Mouse (Mus musculus) forebrain, postnatal 0 days (tissue): Measurements from ENCODE around the gene Ugt1a1. TPM values are rescaled to one million over a fixed set of nuclear protein-coding genes. Genes with fewer than 3 reads are reported as not detected.
A peak's percentile ranks its signal among the peaks of the same experiment; 100 is the strongest.

Experiments
- ATAC-seq: fragments of 200-750 bp; cut with Nextera tagmentation; 2 replicates; pipeline ENCODE4 v1.8.0; 2017; ENCODE audit warnings: mild to moderate bottlenecking, moderate library complexity
- DNase-seq: peaks from one replicate; pipeline ENCODE4 v3.0.0-alpha.2; 2015
- H3K27ac ChIP-seq: fragments of 300-500 bp; sonication (generic); 2 replicates; pipeline ENCODE4 v1.5.1; 2014; ENCODE audit warnings: low read depth, mild to moderate bottlenecking, antibody characterized with exemption, low read length, moderate library complexity, mixed read lengths
- H3K27me3 ChIP-seq: fragments of 300-500 bp; sonication (generic); 2 replicates; pipeline ENCODE4 v1.6.1; 2014; ENCODE audit warnings: mild to moderate bottlenecking, low read length, mixed read lengths; ENCODE audit not compliant: insufficient read depth
- H3K36me3 ChIP-seq: fragments of 300-500 bp; sonication (generic); 2 replicates; pipeline ENCODE4 v1.6.1; 2014; ENCODE audit warnings: mild to moderate bottlenecking, moderate library complexity; ENCODE audit not compliant: insufficient read depth
- H3K4me1 ChIP-seq: fragments of 300-500 bp; sonication (generic); 2 replicates; pipeline ENCODE4 v1.6.1; 2014; ENCODE audit warnings: antibody characterized with exemption; ENCODE audit not compliant: insufficient read depth
- H3K4me2 ChIP-seq: fragments of 300-500 bp; sonication (generic); 2 replicates; pipeline ENCODE4 v1.6.1; 2014; ENCODE audit warnings: low read depth, mild to moderate bottlenecking, moderate library complexity
- H3K4me3 ChIP-seq: fragments of 300-500 bp; sonication (generic); 2 replicates; pipeline ENCODE4 v1.5.1; 2014; ENCODE audit warnings: low read depth, low read length, mixed read lengths
- H3K9ac ChIP-seq: fragments of 300-500 bp; sonication (generic); 2 replicates; pipeline ENCODE4 v1.6.1; 2014; ENCODE audit warnings: mild to moderate bottlenecking
- H3K9me3 ChIP-seq: fragments of 300-500 bp; sonication (generic); 2 replicates; pipeline ENCODE4 v1.6.1; 2016; ENCODE audit warnings: low read length
- CTCF ChIP-seq: sonication (generic); IDR thresholded peaks from 2 replicates; pipeline ENCODE4 v1.5.1; 2016; ENCODE audit warnings: antibody characterized with exemption, control low read depth, low read depth
- WGBS: fragments of 180-500 bp; shearing (Covaris S2); extraction: QIAGEN DNeasy Blood & Tissue Kit; methylation state at CpG from one replicate; pipeline ENCODE4 v1.1.7; 2014; 5-methylcytosine and 5-hydroxymethylcytosine counted together
- polyA plus RNA-seq: library from polyadenylated mRNA; unstranded; fragments of >200 nt; fragmentation: Nextera tagmentation; extraction: Ambion mirVana; gene quantifications from 2 replicates; pipeline ENCODE4 v1.2.1, GENCODE M21; 2015
- total RNA-seq: library from RNA; depleted of rRNA; stranded (reverse); fragments of >200 nt; gene quantifications from 2 replicates; pipeline ENCODE4 v1.2.3, GENCODE M21; 2014

Ugt1a1 gene
- total and polyA plus RNA-seq, 2 experiments from 2014 or later, result 0.14 TPM; not detected in 1

DNA sequence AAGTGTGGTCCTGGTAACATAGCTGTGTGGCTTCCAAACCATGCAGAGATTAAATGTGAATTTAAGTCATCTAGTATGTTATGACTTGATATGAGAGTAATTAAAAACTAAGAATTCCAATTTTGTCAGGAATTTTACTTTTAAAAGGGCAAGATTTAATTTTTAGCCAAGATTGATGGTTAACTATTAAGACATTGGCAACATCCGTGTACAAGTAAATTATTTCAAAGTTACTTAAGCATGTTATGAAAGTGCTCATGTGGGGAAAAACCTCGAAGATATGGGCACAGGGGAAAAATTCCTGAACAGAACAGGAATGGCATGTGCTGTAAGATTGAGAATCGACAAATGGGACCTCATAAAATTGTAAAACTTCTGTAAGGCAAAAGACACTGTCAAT is 14.3 kb upstream of the Ugt1a1 start:
- H3K4me3 ChIP-seq, result no peak overlapping the region
- no peaks in the 10 kb centered on the region for H3K36me3 ChIP-seq
- H3K27me3 ChIP-seq, result no peaks in the 10 kb centered on the region
- no peak overlapping the region for H3K4me2 ChIP-seq
- 79% methylated on average over 3 of the region's 3 CpGs for WGBS
- TF ChIP-seq CTCF, result no peak
- no peak overlapping the region for H3K9ac ChIP-seq
- H3K4me1 ChIP-seq, result no peaks in the 10 kb centered on the region
- no peak overlapping the region for H3K27ac ChIP-seq
- ATAC-seq (no peak), DNase-seq (no peak)
- no peaks in the 10 kb centered on the region for H3K9me3 ChIP-seq

DNA sequence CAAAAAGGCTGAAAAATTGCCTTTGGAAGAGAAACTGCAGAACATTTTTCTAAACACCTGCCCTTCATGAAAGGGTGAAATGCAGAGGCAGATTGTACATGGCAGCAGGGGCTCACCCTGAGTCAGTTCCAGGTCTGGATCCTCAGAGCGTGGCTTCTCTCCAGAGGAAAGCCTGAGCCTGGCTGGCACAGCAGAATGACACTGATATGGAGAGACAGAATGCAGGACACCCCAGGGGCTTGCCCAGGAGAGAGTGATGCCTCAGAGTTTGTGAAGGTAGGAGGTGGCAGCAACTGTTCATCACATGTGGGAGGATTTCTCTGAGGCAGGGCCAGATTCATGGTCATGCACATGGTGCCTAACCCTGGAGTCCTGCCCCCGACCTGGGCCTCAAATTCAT is 11.8 kb upstream of the Ugt1a1 start:
- H3K36me3 ChIP-seq, result no peaks in the 10 kb centered on the region
- no peak overlapping the region for H3K4me2 ChIP-seq
- ATAC-seq (no peak), DNase-seq (no peak)
- no peak overlapping the region for H3K4me3 ChIP-seq
- H3K4me1 ChIP-seq, result 0 out of 2 replicates have a peak, but pooled peaks cover under 1% of the 10 kb centered on the region
- no peak for TF ChIP-seq CTCF
- 0 out of 2 replicates have a peak, but pooled peaks cover 3% of the 10 kb centered on the region for H3K9me3 ChIP-seq
- no peak overlapping the region for H3K9ac ChIP-seq
- 78% methylated on average over 2 of the region's 2 CpGs for WGBS
- H3K27ac ChIP-seq, result no peak overlapping the region
- no peaks in the 10 kb centered on the region for H3K27me3 ChIP-seq

DNA sequence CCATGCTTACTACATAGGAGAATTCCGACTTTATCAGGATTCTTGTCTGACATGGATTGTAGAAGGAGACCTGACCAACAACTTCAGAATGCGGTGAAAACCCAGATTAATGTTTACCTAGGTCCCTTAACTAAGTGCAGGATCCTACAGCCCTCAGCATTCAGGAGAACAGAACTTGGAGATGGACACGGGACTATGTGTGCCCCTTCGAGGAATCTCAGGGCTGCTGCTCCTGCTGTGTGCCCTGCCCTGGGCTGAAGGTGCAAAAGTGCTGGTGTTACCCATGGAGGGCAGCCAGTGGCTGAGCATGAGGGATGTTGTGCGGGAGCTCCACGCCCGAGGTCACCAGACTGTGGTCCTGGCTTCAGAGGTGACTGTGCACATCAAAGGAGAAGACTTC is 11.3 kb upstream of the Ugt1a1 start, which contains the start of gene Ugt1a2:
Gene Ugt1a2, plus strand, starts transcription at position 146 of the 400 bp plus-strand sequence.
- Histone ChIP-seq H3K27ac (no peak within 1 kb of the TSS), H3K36me3 (no peaks in the 10 kb centered on the region), H3K4me1 (0 out of 2 replicates have a peak, but pooled peaks cover 4% of the 10 kb centered on the region), H3K9me3 (0 out of 2 replicates have a peak, but pooled peaks cover 3% of the 10 kb centered on the region), H3K4me3 (no peak within 1 kb of the TSS), H3K4me2 (no peak within 1 kb of the TSS), H3K9ac (no peak within 1 kb of the TSS), H3K27me3 (no peaks in the 10 kb centered on the region)
- DNase-seq (no peak), ATAC-seq (no peak)
- WGBS, result 84% methylated on average over 7 of the region's 7 CpGs
- no peak for TF ChIP-seq CTCF

DNA sequence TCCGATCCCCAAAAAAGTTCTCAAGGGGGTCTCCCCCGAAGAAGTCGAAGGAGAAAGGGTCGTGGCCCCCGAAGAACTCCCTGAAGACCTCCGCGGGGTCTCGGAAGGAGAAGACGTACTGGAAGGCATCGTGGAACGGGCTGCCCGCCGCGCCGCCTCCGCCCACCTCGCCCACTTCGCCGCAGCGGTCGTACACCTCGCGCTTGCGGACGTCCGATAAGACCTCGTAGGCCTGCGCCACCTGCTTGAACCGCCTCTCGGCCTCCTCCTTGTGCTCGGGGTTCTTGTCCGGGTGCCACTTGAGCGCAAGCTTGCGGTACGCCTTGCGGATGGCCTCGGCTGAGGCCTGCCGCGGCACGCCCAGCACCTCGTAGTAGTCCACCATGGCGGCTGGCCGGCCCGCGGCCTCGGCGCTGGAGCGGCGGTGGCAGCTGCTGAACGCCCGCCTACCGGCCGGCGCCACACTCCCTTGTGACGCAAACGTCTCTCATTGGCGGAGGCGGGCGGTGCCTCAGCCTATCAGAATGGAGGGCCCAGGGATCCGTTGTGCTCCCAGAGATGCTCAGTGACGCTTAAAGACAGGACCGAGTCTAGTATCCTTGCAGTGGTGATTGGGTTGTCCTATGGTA is 6.4 kb upstream of the Ugt1a1 start, which contains the start of gene Dnajb3:
Gene Dnajb3, minus strand, starts transcription at position 489 of the 629 bp plus-strand sequence.
- peak; percentile 92 for DNase-seq
- ATAC-seq, result peak; percentile 100
- H3K4me1 ChIP-seq, result 0 out of 2 replicates have a peak, but pooled peaks cover 8% of the 10 kb centered on the region
- H3K27me3 ChIP-seq, result no peaks in the 10 kb centered on the region
- peak within 1 kb of the TSS; percentile 46 for H3K4me3 ChIP-seq
- TF ChIP-seq CTCF, result no peak; the same call in 1 of the 2 replicates
- peak within 1 kb of the TSS; percentile 57 for H3K9ac ChIP-seq
- H3K4me2 ChIP-seq, result peak within 1 kb of the TSS; percentile 82
- H3K9me3 ChIP-seq, result 0 out of 2 replicates have a peak, but pooled peaks cover 3% of the 10 kb centered on the region
- H3K27ac ChIP-seq, result 0 out of 2 replicates have a peak within 1 kb of the TSS, but pooled peaks have one; percentile 57
- 7% methylated on average over 62 of the region's 62 CpGs for WGBS
- H3K36me3 ChIP-seq, result no peaks in the 10 kb centered on the region

DNA sequence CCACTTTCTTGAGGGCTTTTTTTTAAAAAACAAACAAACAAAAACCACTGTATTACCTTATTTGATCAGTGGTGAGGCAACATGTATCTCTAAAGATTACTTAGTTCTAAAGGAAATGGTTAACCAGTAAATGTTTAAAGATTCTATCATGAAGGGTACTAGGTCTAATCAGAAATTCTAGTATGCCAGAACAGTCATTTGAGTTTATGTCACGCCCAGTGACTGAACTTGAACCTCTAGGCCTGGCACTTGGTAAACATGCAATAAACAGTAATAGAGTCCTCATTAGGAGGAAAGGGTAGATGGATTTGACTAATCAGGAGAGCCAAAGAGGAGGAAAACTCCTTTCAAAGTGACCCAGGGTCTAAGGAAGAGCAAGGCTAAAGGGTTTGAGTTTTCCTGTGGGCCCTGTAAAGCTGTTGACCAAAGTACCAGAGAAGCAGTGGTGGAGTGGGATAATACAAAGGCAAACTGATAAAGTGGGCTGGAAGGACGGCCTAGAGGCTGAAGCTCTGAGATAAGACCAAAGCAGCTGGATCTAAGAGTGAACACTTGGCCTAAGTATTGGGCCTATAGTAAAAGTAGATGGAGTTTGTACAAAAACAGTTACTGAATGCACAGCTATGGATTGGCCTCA is 4.8 kb upstream of the Ugt1a1 start:
- WGBS, result 83% methylated on average over 2 of the region's 2 CpGs
- Histone ChIP-seq H3K36me3 (no peaks in the 10 kb centered on the region), H3K27me3 (no peaks in the 10 kb centered on the region), H3K27ac (no peak overlapping the region), H3K9me3 (peaks cover 11% of the 10 kb centered on the region), H3K4me3 (no peak overlapping the region), H3K4me2 (no peak overlapping the region), H3K4me1 (0 out of 2 replicates have a peak, but pooled peaks cover 8% of the 10 kb centered on the region), H3K9ac (no peak overlapping the region)
- ATAC-seq, result no peak
- TF ChIP-seq CTCF, result no peak
- no peak for DNase-seq

DNA sequence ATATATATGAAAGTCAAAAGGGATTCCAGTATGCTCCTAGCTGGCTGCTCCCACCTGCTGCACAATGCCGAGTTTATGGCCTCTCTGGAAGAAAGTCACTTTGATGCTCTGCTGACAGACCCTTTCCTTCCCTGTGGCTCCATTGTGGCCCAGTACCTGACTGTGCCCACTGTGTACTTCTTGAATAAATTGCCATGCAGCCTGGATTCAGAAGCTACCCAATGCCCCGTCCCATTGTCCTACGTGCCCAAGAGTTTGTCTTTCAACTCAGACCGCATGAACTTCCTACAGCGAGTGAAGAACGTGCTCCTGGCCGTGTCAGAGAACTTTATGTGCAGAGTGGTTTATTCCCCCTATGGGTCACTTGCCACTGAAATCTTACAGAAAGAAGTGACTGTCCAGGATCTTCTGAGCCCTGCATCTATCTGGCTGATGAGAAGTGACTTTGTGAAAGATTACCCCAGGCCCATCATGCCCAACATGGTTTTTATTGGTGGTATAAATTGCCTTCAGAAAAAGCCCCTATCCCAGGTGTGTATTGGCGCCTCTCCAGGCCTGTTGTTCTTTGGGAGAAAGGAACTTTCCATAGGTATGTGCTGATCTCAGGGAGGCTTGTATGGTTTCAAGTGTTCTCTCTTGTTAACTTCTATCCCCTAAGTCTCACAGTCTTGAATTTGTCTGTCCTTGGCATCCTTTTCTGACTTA is 734 bp downstream of the Ugt1a1 start:
- H3K27ac ChIP-seq, result no peak overlapping the region
- H3K4me2 ChIP-seq, result no peak overlapping the region
- H3K9ac ChIP-seq, result no peak overlapping the region
- 63% methylated on average over 8 of the region's 8 CpGs for WGBS
- H3K9me3 ChIP-seq, result peaks cover 61% of the 10 kb centered on the region
- no peaks in the 10 kb centered on the region for H3K36me3 ChIP-seq
- 0 out of 2 replicates have a peak, but pooled peaks have one; percentile 12 for ATAC-seq
- TF ChIP-seq CTCF, result no peak
- DNase-seq, result peak; percentile 1
- no peak overlapping the region for H3K4me3 ChIP-seq
- H3K27me3 ChIP-seq, result no peaks in the 10 kb centered on the region
- H3K4me1 ChIP-seq, result no peaks in the 10 kb centered on the region

DNA sequence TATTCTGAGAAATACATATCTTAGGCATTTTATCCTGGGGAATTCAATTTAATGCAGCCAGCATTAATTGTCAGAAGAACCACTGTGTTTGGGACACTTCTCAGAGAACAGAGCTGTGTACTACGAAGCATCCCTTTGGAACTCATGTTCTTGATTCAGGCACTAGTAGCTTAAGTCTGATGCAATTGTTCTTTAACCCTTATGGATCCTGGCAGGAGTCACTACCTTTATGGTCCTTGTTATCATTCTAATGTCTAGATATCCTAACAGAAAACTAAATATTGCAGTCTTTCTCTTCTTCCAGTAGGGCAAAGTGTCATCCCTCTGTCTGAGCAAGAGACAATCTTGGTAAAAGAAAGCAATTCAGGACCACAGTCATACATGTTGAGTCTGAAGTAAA is 1.3 kb downstream of the Ugt1a1 start:
- DNase-seq, result peak; percentile 1
- WGBS, result 85% methylated on average over 1 of the region's 1 CpGs

More for the DNA sequence above, 1.3 kb downstream of the Ugt1a1 start:
- H3K4me3 ChIP-seq, result no peak overlapping the region
- peaks cover 63% of the 10 kb centered on the region for H3K9me3 ChIP-seq
- ATAC-seq, result no peak
- no peaks in the 10 kb centered on the region for H3K4me1 ChIP-seq
- H3K4me2 ChIP-seq, result no peak overlapping the region
- H3K9ac ChIP-seq, result no peak overlapping the region
- H3K36me3 ChIP-seq, result no peaks in the 10 kb centered on the region
- no peak for TF ChIP-seq CTCF
- H3K27me3 ChIP-seq, result no peaks in the 10 kb centered on the region
- no peak overlapping the region for H3K27ac ChIP-seq
